Mouse (Mus musculus) MEL (cell line): Measurements from ENCODE around the gene Apc2. TPM values are rescaled to one million over a fixed set of nuclear protein-coding genes. Genes with fewer than 3 reads are reported as not detected.
A peak's percentile ranks its signal among the peaks of the same experiment; 100 is the strongest.

ENCODE experiments used
- DNase-seq: peaks from one replicate; pipeline ENCODE4 v3.0.0; 2011; ENCODE audit warnings: low read depth, low spot score
- H3K27ac ChIP-seq: 2 replicates; pipeline ENCODE4 v1.5.1; 2012; ENCODE audit warnings: low read depth, mild to moderate bottlenecking, control low read depth, low read length, moderate library complexity; ENCODE audit not compliant: control insufficient read depth
- H3K27me3 ChIP-seq, 2 experiments: fragments of 150-350 bp in 1 of 2; sonication (generic) in 1 of 2; 2 replicates each; pipeline ENCODE4 v1.6.1; 2012; ENCODE audit warnings: low read length in 2 of 2, mild to moderate bottlenecking in 2 of 2, improper control_type of control experiment in 1 of 2, moderate library complexity in 1 of 2; ENCODE audit not compliant: insufficient read depth in 2 of 2, control insufficient read depth in 1 of 2
- H3K36me3 ChIP-seq, 2 experiments: 2 replicates each; pipeline ENCODE4 v1.6.1; 2012 to 2014; ENCODE audit warnings: low read length in 2 of 2, improper control_type of control experiment in 1 of 2, inconsistent platforms in 1 of 2, mild to moderate bottlenecking in 1 of 2; ENCODE audit not compliant: insufficient read depth in 2 of 2, control insufficient read depth in 1 of 2
- H3K4me1 ChIP-seq, 2 experiments: fragments of 150-350 bp in 1 of 2; sonication (generic) in 1 of 2; 2 replicates each; pipeline ENCODE4 v1.6.1; 2012; ENCODE audit warnings: low read length in 2 of 2, improper control_type of control experiment in 1 of 2, mild to moderate bottlenecking in 1 of 2; ENCODE audit not compliant: insufficient read depth in 2 of 2, control insufficient read depth in 1 of 2
- H3K4me3 ChIP-seq, 2 experiments: fragments of 150-350 bp in 1 of 2; sonication (generic) in 1 of 2; 2 replicates each; pipeline ENCODE4 v1.5.1; 2012; ENCODE audit warnings: low read depth in 2 of 2, low read length in 2 of 2, mild to moderate bottlenecking in 2 of 2, moderate library complexity in 2 of 2, control low read depth in 1 of 2, improper control_type of control experiment in 1 of 2; ENCODE audit not compliant: control insufficient read depth in 1 of 2, insufficient read depth in 1 of 2
- H3K79me2 ChIP-seq: 2 replicates; pipeline ENCODE4 v1.6.1; 2012; ENCODE audit warnings: mild to moderate bottlenecking, low read length, moderate library complexity; ENCODE audit not compliant: control insufficient read depth, poor library complexity, insufficient read depth
- H3K9ac ChIP-seq: 2 replicates; pipeline ENCODE4 v1.6.1; 2012; ENCODE audit warnings: low read depth, mild to moderate bottlenecking, control low read depth, low read length, moderate library complexity; ENCODE audit not compliant: control insufficient read depth, poor library complexity, severe bottlenecking
- H3K9me3 ChIP-seq: fragments of 150-350 bp; sonication (generic); replicated peaks from 2 replicates; pipeline ENCODE4 v1.6.1; 2012; ENCODE audit warnings: mild to moderate bottlenecking, low read length, improper control_type of control experiment, moderate library complexity; ENCODE audit not compliant: insufficient read depth
- BHLHE40 ChIP-seq: IDR thresholded peaks from 2 replicates; pipeline ENCODE4 v1.6.1; 2012; ENCODE audit warnings: low read depth, mild to moderate bottlenecking, inconsistent platforms, low read length, improper control_type of control experiment, borderline replicate concordance
- CHD2 ChIP-seq: IDR thresholded peaks from 2 replicates; pipeline ENCODE4 v1.6.1; 2011; ENCODE audit warnings: low read length, improper control_type of control experiment
- CTCF ChIP-seq, 3 experiments: IDR thresholded peaks in 2 of 3; conservative IDR thresholded peaks in 1 of 3; 2 replicates each; pipeline ENCODE4 v1.5.1; 2011 to 2012; ENCODE audit warnings: low read length in 3 of 3, low read depth in 2 of 3, mild to moderate bottlenecking in 2 of 3, improper control_type of control experiment in 1 of 3, inconsistent platforms in 1 of 3, mixed read lengths in 1 of 3, moderate library complexity in 1 of 3; ENCODE audit not compliant: control insufficient read depth in 1 of 3, insufficient read depth in 1 of 3, poor library complexity in 1 of 3, severe bottlenecking in 1 of 3
- ELF1 ChIP-seq: IDR thresholded peaks from 2 replicates; pipeline ENCODE4 v1.6.1; 2014; ENCODE audit warnings: low read depth, mild to moderate bottlenecking, inconsistent platforms, low read length, improper control_type of control experiment, moderate library complexity
- EP300 ChIP-seq, 2 experiments: IDR thresholded peaks; 2 replicates each; pipeline ENCODE4 v1.6.1; 2011; ENCODE audit warnings: improper control_type of control experiment in 2 of 2, low read length in 2 of 2, low read depth in 1 of 2, mild to moderate bottlenecking in 1 of 2
- GABPA ChIP-seq: IDR thresholded peaks from 2 replicates; pipeline ENCODE4 v1.6.1; 2012; ENCODE audit warnings: low read depth, mild to moderate bottlenecking, inconsistent platforms, low read length, improper control_type of control experiment, moderate library complexity
- GATA1 ChIP-seq: IDR thresholded peaks from 2 replicates; pipeline ENCODE4 v1.6.1; 2011; ENCODE audit warnings: low read depth, low read length, improper control_type of control experiment
- JUND ChIP-seq: IDR thresholded peaks from 2 replicates; pipeline ENCODE4 v1.6.1; 2011; ENCODE audit warnings: low read depth, mild to moderate bottlenecking, improper control_type of control experiment, low read length
- MAFK ChIP-seq: IDR thresholded peaks from 2 replicates; pipeline ENCODE4 v1.6.1; 2011; ENCODE audit warnings: low read depth, mild to moderate bottlenecking, low read length, improper control_type of control experiment, borderline replicate concordance
- MAX ChIP-seq: IDR thresholded peaks from 2 replicates; pipeline ENCODE4 v1.6.1; 2011; ENCODE audit warnings: low read length, improper control_type of control experiment
- MAZ ChIP-seq: IDR thresholded peaks from 2 replicates; pipeline ENCODE4 v1.6.1; 2012; ENCODE audit warnings: low read depth, mild to moderate bottlenecking, inconsistent platforms, low read length, improper control_type of control experiment
- MEF2A ChIP-seq: IDR thresholded peaks from 2 replicates; pipeline ENCODE4 v1.6.1; 2014; ENCODE audit warnings: low read depth, mild to moderate bottlenecking, inconsistent platforms, low read length, improper control_type of control experiment; ENCODE audit not compliant: poor library complexity, insufficient replicate concordance, severe bottlenecking; ENCODE audit errors: extremely low read depth
- MXI1 ChIP-seq: IDR thresholded peaks from 2 replicates; pipeline ENCODE4 v1.6.1; 2011; ENCODE audit warnings: mild to moderate bottlenecking, low read depth, low read length, improper control_type of control experiment
- MYB ChIP-seq: IDR thresholded peaks from 2 replicates; pipeline ENCODE4 v1.6.1; 2011; ENCODE audit warnings: mild to moderate bottlenecking, low read depth, low read length, improper control_type of control experiment
- NELFE ChIP-seq: IDR thresholded peaks from 2 replicates; pipeline ENCODE4 v1.6.1; 2011; ENCODE audit warnings: low read depth, low read length, improper control_type of control experiment
- NRF1 ChIP-seq: IDR thresholded peaks from 2 replicates; pipeline ENCODE4 v1.6.1; 2014; ENCODE audit warnings: low read depth, mild to moderate bottlenecking, inconsistent platforms, low read length, improper control_type of control experiment, moderate library complexity; ENCODE audit not compliant: poor library complexity, insufficient read depth, severe bottlenecking
- POLR2A ChIP-seq, 2 experiments: IDR thresholded peaks; 2 replicates each; pipeline ENCODE4 v1.6.1; 2011 to 2012; ENCODE audit warnings: low read length in 2 of 2, mild to moderate bottlenecking in 2 of 2, control low read depth in 1 of 2, improper control_type of control experiment in 1 of 2, low read depth in 1 of 2, moderate library complexity in 1 of 2; ENCODE audit not compliant: control insufficient read depth in 1 of 2, insufficient read depth in 1 of 2, poor library complexity in 1 of 2
- POLR2AphosphoS2 ChIP-seq: IDR thresholded peaks from 2 replicates; pipeline ENCODE4 v1.6.1; 2011; ENCODE audit warnings: low read length, improper control_type of control experiment
- POLR2AphosphoS5 ChIP-seq: IDR thresholded peaks from 2 replicates; pipeline ENCODE4 v1.6.1; 2012; ENCODE audit warnings: low read depth, borderline replicate concordance, mild to moderate bottlenecking, inconsistent platforms, low read length, moderate library complexity, mixed read lengths
- RAD21 ChIP-seq: IDR thresholded peaks from 2 replicates; pipeline ENCODE4 v1.6.1; 2011; ENCODE audit warnings: mild to moderate bottlenecking, low read depth, low read length, improper control_type of control experiment
- SIN3A ChIP-seq: IDR thresholded peaks from 2 replicates; pipeline ENCODE4 v1.6.1; 2012; ENCODE audit warnings: low read length, improper control_type of control experiment, inconsistent platforms
- SMC3 ChIP-seq: IDR thresholded peaks from 2 replicates; pipeline ENCODE4 v1.6.1; 2011; ENCODE audit warnings: low read depth, low read length, improper control_type of control experiment
- TAL1 ChIP-seq: IDR thresholded peaks from 2 replicates; pipeline ENCODE4 v1.6.1; 2012; ENCODE audit warnings: mild to moderate bottlenecking, inconsistent platforms, low read length, moderate library complexity, mixed read lengths
- TBP ChIP-seq: IDR thresholded peaks from 2 replicates; pipeline ENCODE4 v1.8.0; 2011; ENCODE audit warnings: low read depth, low read length, improper control_type of control experiment
- TCF12 ChIP-seq: IDR thresholded peaks from 2 replicates; pipeline ENCODE4 v1.6.1; 2014; ENCODE audit warnings: low read depth, mild to moderate bottlenecking, inconsistent platforms, low read length, improper control_type of control experiment, moderate library complexity
- UBTF ChIP-seq: IDR thresholded peaks from 2 replicates; pipeline ENCODE4 v1.6.1; 2012; ENCODE audit warnings: low read depth, mild to moderate bottlenecking, inconsistent platforms, low read length, improper control_type of control experiment, moderate library complexity, borderline replicate concordance; ENCODE audit not compliant: insufficient read depth
- ZC3H11A ChIP-seq: IDR thresholded peaks from 2 replicates; pipeline ENCODE4 v1.6.1; 2012; ENCODE audit warnings: low read depth, mild to moderate bottlenecking, inconsistent platforms, low read length, improper control_type of control experiment
- ZKSCAN1 ChIP-seq: IDR thresholded peaks from 2 replicates; pipeline ENCODE4 v1.6.1; 2012; ENCODE audit warnings: low read depth, mild to moderate bottlenecking, inconsistent platforms, low read length, improper control_type of control experiment, moderate library complexity
- ZMIZ1 ChIP-seq: IDR thresholded peaks from 2 replicates; pipeline ENCODE4 v1.6.1; 2012; ENCODE audit warnings: low read depth, mild to moderate bottlenecking, inconsistent platforms, low read length, improper control_type of control experiment, moderate library complexity
- ZNF384 ChIP-seq: IDR thresholded peaks from 2 replicates; pipeline ENCODE4 v1.6.1; 2012; ENCODE audit warnings: low read depth, mild to moderate bottlenecking, inconsistent platforms, low read length, improper control_type of control experiment
- polyA plus RNA-seq, 2 experiments: library from polyadenylated mRNA; stranded (reverse) in 1 of 2; unstranded in 1 of 2; fragments of >175 nt in 1 of 2; fragments of >200 nt in 1 of 2; gene quantifications; 2 replicates each; pipeline versions ENCODE4 v1.2.1 to v1.2.4; 2012; ENCODE audit warnings: low replicate concordance in 2 of 2, low read depth in 1 of 2; ENCODE audit not compliant: insufficient read length in 2 of 2, insufficient read depth in 1 of 2, missing spikeins in 1 of 2
- total RNA-seq: library from RNA; depleted of rRNA; stranded (reverse); fragments of 300-350 nt; gene quantifications from 2 replicates; pipeline ENCODE4 v1.2.3, GENCODE M21; 2012

The Apc2 gene
- total and polyA plus RNA-seq, 3 experiments: 0.58 to 1.2 TPM; not detected in 1

GRCm38 (mm10) chr10:80336263-80336662, 40.5 kb downstream of the Apc2 start:
- peaks cover 0 to 12% of the 10 kb centered on the region in 2 experiments; a peak in 3 of 4 replicates for H3K36me3 ChIP-seq
- no peak overlapping the region for H3K4me3 ChIP-seq
- no peak overlapping the region for H3K9ac ChIP-seq
- no peaks in the 10 kb centered on the region for H3K79me2 ChIP-seq
- H3K4me1 ChIP-seq: peaks cover 8 to 18% of the 10 kb centered on the region in 2 experiments
- no peak for TF ChIP-seq MAZ
- no peak for TF ChIP-seq POLR2AphosphoS5
- no peak for TF ChIP-seq TAL1
- H3K9me3 ChIP-seq: no peaks in the 10 kb centered on the region
- no peak overlapping the region for H3K27ac ChIP-seq
- H3K27me3 ChIP-seq: no peaks in the 10 kb centered on the region
- DNase-seq: no peak

- H3K9me3 ChIP-seq: no peaks in the 10 kb centered on the region
- peaks cover 0 to 7% of the 10 kb centered on the region in 2 experiments; a peak in 3 of 4 replicates for H3K36me3 ChIP-seq
- no peak overlapping the region for H3K27ac ChIP-seq
- no peak overlapping the region for H3K9ac ChIP-seq
- H3K79me2 ChIP-seq: no peaks in the 10 kb centered on the region
- peak; percentile 89 for DNase-seq
- peaks cover 4 to 18% of the 10 kb centered on the region in 2 experiments for H3K4me1 ChIP-seq
- no peaks in the 10 kb centered on the region for H3K27me3 ChIP-seq
- no peak overlapping the region for H3K4me3 ChIP-seq
- TF ChIP-seq POLR2AphosphoS2 (0 out of 2 replicates have a peak, but pooled peaks have one; percentile 21), MAX (peak; percentile 70; the same call in 1 of the 2 replicates), TCF12 (no peak), POLR2A (IDR thresholded peaks at IDR 0.05; ENCODE audit: control insufficient read depth in 1 of 2, insufficient read depth in 1 of 2, low read depth in 1 of 2, low read length in 2 of 2, poor library complexity in 1 of 2) (no peak), ZKSCAN1 (no peak), SMC3 (peak; percentile 88), ZC3H11A (peak; percentile 65), RAD21 (peak; percentile 73), POLR2AphosphoS5 (no peak), SIN3A (no peak), MAZ (no peak; the same call in 1 of the 2 replicates), MYB (no peak), JUND (no peak), UBTF (no peak), NELFE (no peak), BHLHE40 (no peak), MXI1 (0 out of 2 replicates have a peak, but pooled peaks have one; percentile 17), MEF2A (no peak), ZMIZ1 (no peak), ZNF384 (no peak), TBP (no peak), GABPA (no peak), CHD2 (no peak), MAFK (no peak), CTCF (IDR thresholded peaks at IDR 0.05 in 2 of 3, conservative IDR thresholded peaks at IDR 0.05 in 1 of 3; ENCODE audit: control insufficient read depth in 1 of 3, insufficient read depth in 1 of 3, low read depth in 2 of 3, low read length in 3 of 3, poor library complexity in 1 of 3, severe bottlenecking in 1 of 3) (peak; percentile 90 to 94 (median 94)), ELF1 (no peak), GATA1 (no peak), NRF1 (no peak), EP300 (IDR thresholded peaks at IDR 0.05; ENCODE audit: low read depth in 1 of 2, low read length in 2 of 2) (no peak)
Measured at GRCm38 (mm10) chr10:80339941-80340750, 44.4 kb downstream of the Apc2 start.
